Mouse (Mus musculus) spleen, adult 18-20 months (tissue): ENCODE data around the gene Dse.

Experiments used
- DNase-seq, 2 experiments: peaks; one replicate each; pipeline ENCODE4 v3.0.0; 2022; ENCODE audit warnings: mixed read lengths in 2 of 2

Dse gene

GRCm38 (mm10) chr10:34127392-34128378, 79.8 kb downstream of the Dse start, which contains the start of gene Calhm6:
TSS of gene Calhm6 (minus strand) at chr10:34127984.
- peak; percentile 46 to 62 for DNase-seq

GRCm38 (mm10) chr10:34118421-34118820, 89.1 kb downstream of the Dse start:
- no peak for DNase-seq

DNA sequence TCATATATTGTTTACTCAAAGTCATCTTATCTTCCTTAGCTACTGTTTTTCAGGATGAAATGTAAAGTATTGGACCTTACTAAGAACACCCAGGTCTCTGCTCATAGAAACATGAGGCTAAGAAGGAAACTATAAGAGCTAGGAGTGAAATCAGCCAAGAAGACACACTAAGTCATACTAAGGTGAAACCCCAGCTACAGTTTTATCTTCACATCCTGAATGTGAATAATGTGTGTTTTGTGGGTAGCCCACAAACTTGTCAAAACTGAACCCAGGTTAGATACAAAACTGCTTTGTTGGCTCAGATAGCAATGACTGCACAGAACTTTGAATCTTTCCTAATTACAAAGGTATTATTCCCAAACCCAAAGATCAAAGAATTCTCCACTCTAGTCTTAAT, 89.7 kb downstream of the Dse start:
- no peak for DNase-seq

- no peak for DNase-seq
Measured at GRCm38 (mm10) chr10:34117131-34117530, 90.4 kb downstream of the Dse start.

- no peak for DNase-seq
Measured at GRCm38 (mm10) chr10:34111964-34112738, 95.4 kb downstream of the Dse start.

GRCm38 (mm10) chr10:34110863-34111465, 96.6 kb downstream of the Dse start:
- DNase-seq: no peak
